Mouse (Mus musculus) neural tube, embryonic 11.5 days (tissue): ENCODE data around the gene Iqce. TPM values are rescaled to one million over a fixed set of nuclear protein-coding genes. Genes with fewer than 3 reads are reported as not detected.

Experiments
- ATAC-seq: fragments of 200-750 bp; cut with Nextera tagmentation; 2 replicates; pipeline ENCODE4 v1.8.0; 2017; ENCODE audit warnings: moderate number of reproducible peaks, mild to moderate bottlenecking, moderate TSS enrichment, moderate library complexity; ENCODE audit not compliant: insufficient read depth, low FRiP score, low TSS enrichment
- DNase-seq: peaks from one replicate; pipeline ENCODE4 v3.0.0-alpha.2; 2015; ENCODE audit warnings: low spot score
- H3K27ac ChIP-seq: fragments of 300-500 bp; sonication (generic); 2 replicates; pipeline ENCODE4 v1.5.1; 2014; ENCODE audit warnings: low read depth, mild to moderate bottlenecking, low read length
- H3K27me3 ChIP-seq: fragments of 300-500 bp; sonication (generic); 2 replicates; pipeline ENCODE4 v1.6.1; 2014; ENCODE audit warnings: mild to moderate bottlenecking, low read length, mixed read lengths; ENCODE audit not compliant: control insufficient read depth, insufficient read depth
- H3K36me3 ChIP-seq: fragments of 300-500 bp; sonication (generic); 2 replicates; pipeline ENCODE4 v1.6.1; 2014; ENCODE audit warnings: mild to moderate bottlenecking, low read length, moderate library complexity, mixed read lengths; ENCODE audit not compliant: control insufficient read depth, insufficient read depth
- H3K4me1 ChIP-seq: fragments of 300-500 bp; sonication (generic); 2 replicates; pipeline ENCODE4 v1.6.1; 2014; ENCODE audit warnings: low read length, mixed read lengths; ENCODE audit not compliant: control insufficient read depth, insufficient read depth
- H3K4me2 ChIP-seq: fragments of 300-500 bp; sonication (generic); 2 replicates; pipeline ENCODE4 v1.6.1; 2014; ENCODE audit warnings: low read depth, mild to moderate bottlenecking, moderate library complexity
- H3K4me3 ChIP-seq: fragments of 300-500 bp; sonication (generic); 2 replicates; pipeline ENCODE4 v1.5.1; 2014; ENCODE audit warnings: low read depth, low read length
- H3K9ac ChIP-seq: fragments of 300-500 bp; sonication (generic); 2 replicates; pipeline ENCODE4 v1.6.1; 2014; ENCODE audit warnings: mild to moderate bottlenecking, low read length
- H3K9me3 ChIP-seq: fragments of 300-500 bp; sonication (generic); 2 replicates; pipeline ENCODE4 v1.6.1; 2016; ENCODE audit warnings: low read length; ENCODE audit not compliant: control insufficient read depth
- WGBS: fragments of 180-500 bp; shearing (Covaris S2); extraction: QIAGEN DNeasy Blood & Tissue Kit; methylation state at CpG from one replicate; pipeline ENCODE4 v1.1.7; 2014; 5-methylcytosine and 5-hydroxymethylcytosine counted together
- polyA plus RNA-seq: library from polyadenylated mRNA; unstranded; fragments of >200 nt; fragmentation: Nextera tagmentation; extraction: Ambion mirVana; gene quantifications from 2 replicates; pipeline ENCODE4 v1.2.1, GENCODE M21; 2014

The Iqce gene
- polyA plus RNA-seq, 1 experiment from 2014 or later = 18.3 TPM

DNA sequence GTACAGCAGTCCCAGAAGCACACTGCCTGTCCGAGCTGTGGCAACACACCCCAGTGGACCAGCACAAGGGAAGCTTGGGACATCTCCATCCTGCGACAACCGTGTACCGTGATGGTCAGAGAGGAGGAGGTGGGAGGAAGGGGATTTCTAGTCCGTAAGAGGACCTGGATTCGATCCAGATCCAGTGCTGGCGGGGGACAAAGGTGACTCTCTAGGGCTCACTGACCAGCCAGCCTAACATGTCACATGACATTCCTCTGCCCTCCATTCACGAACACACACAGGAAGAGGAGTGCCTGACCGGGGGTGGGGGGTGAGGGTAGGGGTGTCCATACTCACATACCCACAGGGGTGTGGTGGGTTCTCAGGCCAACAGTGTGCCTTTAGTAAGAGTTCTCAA is 2.4 kb downstream of the Iqce start:
- Histone ChIP-seq H3K9ac (no peak overlapping the region), H3K36me3 (peaks cover 6% of the 10 kb centered on the region), H3K27ac (no peak overlapping the region), H3K4me1 (no peaks in the 10 kb centered on the region), H3K4me3 (no peak overlapping the region), H3K4me2 (no peak overlapping the region), H3K27me3 (no peaks in the 10 kb centered on the region), H3K9me3 (no peaks in the 10 kb centered on the region)
- ATAC-seq = no peak
- DNase-seq = no peak
- 84% methylated on average over 9 of the region's 9 CpGs for WGBS

DNA sequence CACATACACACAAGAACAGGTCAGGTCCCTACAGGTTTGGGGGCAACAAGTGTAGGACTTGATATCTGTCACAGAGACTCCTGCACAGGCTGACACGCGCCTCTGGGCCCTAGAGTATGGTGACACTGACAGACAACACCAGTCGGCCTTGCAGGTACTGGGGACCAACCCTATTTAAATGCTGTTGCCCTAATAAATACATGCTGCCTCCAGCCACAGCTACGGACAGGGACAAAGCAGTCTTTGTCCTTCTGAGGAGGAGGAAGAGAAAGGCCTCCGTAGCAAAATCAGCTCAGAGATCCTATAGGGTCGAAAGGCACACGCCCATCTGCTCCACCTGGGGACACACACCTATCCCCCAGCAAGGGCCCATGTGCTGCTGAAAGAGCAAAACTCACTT is 6.2 kb downstream of the Iqce start:
- Histone ChIP-seq H3K27me3 (no peaks in the 10 kb centered on the region), H3K27ac (no peak overlapping the region), H3K9me3 (no peaks in the 10 kb centered on the region), H3K4me3 (no peak overlapping the region), H3K36me3 (peaks cover 7% of the 10 kb centered on the region), H3K9ac (no peak overlapping the region), H3K4me2 (no peak overlapping the region), H3K4me1 (no peaks in the 10 kb centered on the region)
- DNase-seq = no peak
- no peak for ATAC-seq
- 87% methylated on average over 7 of the region's 7 CpGs for WGBS

DNA sequence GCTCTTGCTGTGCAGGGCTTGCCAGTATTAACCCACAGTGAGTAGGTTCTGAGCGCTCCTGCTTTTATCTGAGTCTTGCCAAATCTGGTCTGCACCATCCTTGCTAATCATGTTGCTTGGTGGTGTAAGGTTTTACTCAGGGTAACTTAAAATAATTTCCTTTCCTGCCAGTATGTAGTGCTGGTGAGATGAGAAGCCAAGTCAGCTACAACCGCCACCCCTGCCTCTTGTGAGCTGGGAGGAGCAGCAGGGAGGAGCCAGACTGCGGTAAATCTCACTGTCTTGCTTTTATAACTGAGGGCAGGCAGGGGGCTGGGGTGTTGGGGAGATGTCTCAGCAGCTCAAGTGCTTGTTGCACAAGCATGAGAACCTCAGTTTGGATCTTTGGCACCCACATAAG is 13.7 kb downstream of the Iqce start:
- H3K4me3 ChIP-seq = no peak overlapping the region
- H3K9ac ChIP-seq = no peak overlapping the region
- H3K4me1 ChIP-seq = no peaks in the 10 kb centered on the region
- H3K27ac ChIP-seq = no peak overlapping the region
- no peak overlapping the region for H3K4me2 ChIP-seq
- WGBS = 76% methylated on average over 3 of the region's 3 CpGs
- peaks cover 5% of the 10 kb centered on the region; the same call in 1 of the 2 replicates for H3K36me3 ChIP-seq
- no peaks in the 10 kb centered on the region for H3K9me3 ChIP-seq
- H3K27me3 ChIP-seq = no peaks in the 10 kb centered on the region
- no peak for ATAC-seq
- no peak for DNase-seq

DNA sequence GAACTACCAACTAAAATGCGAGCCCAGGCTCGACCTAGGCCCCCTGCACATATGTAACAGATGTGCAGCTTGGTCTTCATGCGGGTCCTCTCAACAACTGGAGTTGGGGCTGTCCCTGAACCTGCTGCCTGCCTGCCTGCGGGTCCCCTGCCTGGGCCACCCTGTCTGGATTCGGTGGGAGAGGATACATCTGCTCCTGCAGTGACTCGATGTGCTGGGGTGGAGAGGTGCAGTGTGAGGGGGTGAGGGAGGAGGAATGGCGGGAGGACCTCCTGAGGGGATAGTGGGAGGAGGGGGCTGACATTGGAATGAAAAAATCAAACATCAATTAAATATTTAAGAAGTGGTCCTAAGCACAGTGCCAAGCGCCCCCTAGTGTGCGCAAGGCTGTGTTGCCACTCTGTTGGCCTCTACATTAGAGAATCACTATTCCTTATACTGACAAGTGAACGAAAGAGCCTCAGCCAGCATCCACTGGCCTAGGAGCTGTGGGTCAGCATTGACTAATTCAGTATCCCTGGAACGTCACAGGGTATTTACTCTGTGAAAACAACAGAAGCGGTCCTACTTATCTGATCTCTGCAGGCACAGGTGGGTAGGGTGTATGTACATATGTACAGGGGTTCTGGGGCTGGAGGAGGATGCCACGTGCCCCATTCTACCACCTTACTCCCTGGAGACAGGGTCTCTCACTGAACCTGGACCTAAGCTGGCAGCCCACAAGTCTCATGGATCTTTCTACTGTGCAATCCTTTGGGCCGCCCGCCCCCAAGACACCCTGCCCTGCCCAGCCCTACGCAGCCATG is 17.6 kb downstream of the Iqce start:
- 67% methylated on average over 16 of the region's 16 CpGs for WGBS
- peaks cover under 1% of the 10 kb centered on the region for H3K36me3 ChIP-seq
- H3K27me3 ChIP-seq = no peaks in the 10 kb centered on the region
- no peak for ATAC-seq
- no peaks in the 10 kb centered on the region for H3K9me3 ChIP-seq
- H3K9ac ChIP-seq = no peak overlapping the region
- H3K4me1 ChIP-seq = no peaks in the 10 kb centered on the region
- no peak overlapping the region for H3K27ac ChIP-seq
- peak; percentile 69 for DNase-seq
- H3K4me2 ChIP-seq = no peak overlapping the region
- H3K4me3 ChIP-seq = no peak overlapping the region

DNA sequence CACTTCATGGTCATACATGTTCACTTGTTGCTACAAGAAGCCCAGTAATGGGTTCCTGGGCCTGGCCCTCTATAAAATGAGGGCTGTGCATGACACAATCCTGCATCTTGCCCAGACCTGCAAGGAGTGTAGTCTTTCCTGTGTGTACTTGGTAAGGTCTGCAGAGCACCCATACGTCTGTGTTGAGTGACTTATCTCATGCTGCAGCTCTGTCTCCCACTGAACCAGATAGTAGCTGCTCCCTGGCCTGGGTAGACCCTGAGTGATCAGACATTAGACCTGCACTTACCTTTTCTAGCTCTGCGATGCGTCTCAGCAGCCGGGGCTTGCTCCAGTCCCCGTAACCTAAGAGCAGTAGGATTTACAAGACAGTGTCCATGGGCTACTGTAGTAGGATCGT is 20.1 kb downstream of the Iqce start:
- no peaks in the 10 kb centered on the region for H3K4me1 ChIP-seq
- no peaks in the 10 kb centered on the region for H3K9me3 ChIP-seq
- ATAC-seq (no peak), DNase-seq (no peak)
- no peaks in the 10 kb centered on the region; the same call in none of the 2 replicates for H3K36me3 ChIP-seq
- H3K4me2 ChIP-seq = no peak overlapping the region
- H3K27ac ChIP-seq = no peak overlapping the region
- H3K27me3 ChIP-seq = no peaks in the 10 kb centered on the region
- no peak overlapping the region for H3K4me3 ChIP-seq
- H3K9ac ChIP-seq = no peak overlapping the region
- 95% methylated on average over 6 of the region's 6 CpGs for WGBS

DNA sequence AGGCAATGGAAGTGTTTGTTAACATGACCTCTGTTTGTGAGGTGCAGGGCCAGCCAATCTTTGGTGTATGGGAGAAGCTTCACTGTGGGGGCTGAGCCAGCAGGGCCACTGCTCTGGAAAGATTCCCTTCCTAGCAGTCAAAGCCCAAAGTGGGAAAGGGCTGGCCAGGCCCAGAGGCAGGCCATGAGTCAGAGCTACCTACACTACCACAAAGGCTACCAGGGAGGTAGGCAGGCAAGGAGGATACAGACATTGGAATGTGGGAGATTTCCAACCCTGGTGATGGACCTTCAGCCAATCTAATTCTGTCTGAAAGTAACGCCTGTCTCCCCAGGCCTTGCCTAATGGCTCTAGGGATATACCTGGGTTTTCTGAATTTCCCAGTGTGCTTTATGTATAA is 21.2 kb downstream of the Iqce start:
- H3K9me3 ChIP-seq = no peaks in the 10 kb centered on the region
- H3K4me3 ChIP-seq = no peak overlapping the region
- H3K27me3 ChIP-seq = no peaks in the 10 kb centered on the region
- no peaks in the 10 kb centered on the region for H3K4me1 ChIP-seq
- WGBS = 77% methylated on average over 1 of the region's 1 CpGs
- no peak overlapping the region for H3K9ac ChIP-seq
- no peak overlapping the region for H3K27ac ChIP-seq
- H3K4me2 ChIP-seq = no peak overlapping the region
- DNase-seq (no peak), ATAC-seq (no peak)
- no peaks in the 10 kb centered on the region; the same call in none of the 2 replicates for H3K36me3 ChIP-seq

DNA sequence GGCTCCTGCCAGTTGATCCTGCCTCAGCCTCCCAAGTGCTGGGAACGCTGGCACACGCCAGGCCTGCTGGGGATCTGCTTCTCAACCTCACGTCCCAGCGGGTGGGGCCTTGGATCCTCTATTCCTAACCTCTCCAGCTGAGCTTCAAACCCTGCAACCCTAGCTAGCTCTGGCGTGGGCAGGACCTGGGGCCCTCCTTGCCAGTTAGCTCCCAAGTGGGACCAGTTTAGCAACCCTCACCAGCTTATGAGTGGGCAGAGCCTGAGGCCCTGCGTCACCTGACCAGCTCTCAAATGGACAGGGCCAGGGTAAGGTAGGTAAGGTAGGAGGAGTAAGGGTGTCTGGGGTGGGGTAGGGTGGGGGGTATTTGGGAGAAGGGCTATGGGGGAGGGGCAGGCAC is 22.1 kb downstream of the Iqce start:
- no peak overlapping the region for H3K27ac ChIP-seq
- H3K36me3 ChIP-seq = peaks cover 2% of the 10 kb centered on the region
- no peak for DNase-seq
- 89% methylated on average over 6 of the region's 6 CpGs for WGBS
- no peaks in the 10 kb centered on the region for H3K4me1 ChIP-seq
- no peak for ATAC-seq
- H3K9me3 ChIP-seq = no peaks in the 10 kb centered on the region
- no peak overlapping the region for H3K9ac ChIP-seq
- H3K27me3 ChIP-seq = no peaks in the 10 kb centered on the region
- H3K4me2 ChIP-seq = no peak overlapping the region
- H3K4me3 ChIP-seq = no peak overlapping the region

DNA sequence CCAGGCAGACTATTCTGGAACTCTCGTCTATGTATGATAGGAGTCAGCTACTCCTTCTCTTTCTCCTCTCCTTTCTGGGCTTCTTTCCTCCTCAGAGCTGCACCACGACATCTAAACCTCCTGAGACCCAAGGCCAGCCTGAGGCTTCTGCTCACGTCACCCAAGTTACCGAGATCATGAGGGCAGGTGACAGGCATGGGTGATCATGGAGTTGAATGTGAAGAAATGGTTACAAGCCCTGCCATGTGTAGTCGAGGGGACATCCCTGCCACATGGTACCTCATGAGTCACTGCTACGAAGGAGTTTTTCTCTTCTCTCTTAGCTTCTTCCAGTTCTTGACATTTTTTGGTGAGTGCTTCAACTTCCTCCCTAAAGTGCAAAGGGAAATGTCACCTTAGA is 25.0 kb downstream of the Iqce start:
- Histone ChIP-seq H3K36me3 (peaks cover 4% of the 10 kb centered on the region), H3K4me1 (no peaks in the 10 kb centered on the region)

DNA sequence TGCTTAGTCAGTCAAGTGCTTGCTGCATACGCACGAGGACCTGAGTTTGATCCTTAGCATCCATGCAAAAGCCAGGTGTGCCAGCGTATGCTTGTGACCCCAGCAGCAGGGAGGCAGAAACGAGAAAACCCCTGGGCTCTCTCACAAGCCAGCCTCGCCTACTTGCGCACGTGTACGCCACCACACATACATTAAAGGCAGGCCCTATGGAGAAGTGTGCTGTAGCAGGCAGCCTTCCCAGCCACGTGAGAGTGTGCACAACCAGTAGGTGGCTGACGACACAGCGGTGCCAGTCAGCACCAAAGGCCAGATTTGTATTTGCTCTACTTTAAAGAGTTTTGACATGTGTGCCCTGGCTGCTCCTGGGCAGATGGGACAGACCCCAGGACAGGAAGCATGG is 26.5 kb downstream of the Iqce start:
- WGBS = 85% methylated on average over 11 of the region's 11 CpGs
- Histone ChIP-seq H3K9me3 (no peaks in the 10 kb centered on the region), H3K4me1 (no peaks in the 10 kb centered on the region), H3K27me3 (no peaks in the 10 kb centered on the region), H3K9ac (no peak overlapping the region), H3K27ac (no peak overlapping the region), H3K4me3 (no peak overlapping the region), H3K36me3 (peaks cover 6% of the 10 kb centered on the region), H3K4me2 (no peak overlapping the region)
- no peak for ATAC-seq
- no peak for DNase-seq

More for the DNA sequence above, 25.0 kb downstream of the Iqce start:
- H3K9me3 ChIP-seq = no peaks in the 10 kb centered on the region
- no peak for DNase-seq
- no peaks in the 10 kb centered on the region for H3K27me3 ChIP-seq
- no peak overlapping the region for H3K27ac ChIP-seq
- WGBS = 83% methylated on average over 6 of the region's 6 CpGs
- H3K9ac ChIP-seq = no peak overlapping the region
- no peak overlapping the region for H3K4me3 ChIP-seq
- H3K4me2 ChIP-seq = no peak overlapping the region
- ATAC-seq = no peak
